Mouse (Mus musculus) midbrain, postnatal 0 days (tissue): ENCODE measurements around the gene Sult6b2. TPM values are rescaled to one million over a fixed set of nuclear protein-coding genes. Genes with fewer than 3 reads are reported as not detected.

Experiments used
- ATAC-seq: fragments of 200-750 bp; cut with Nextera tagmentation; 2 replicates; pipeline ENCODE4 v1.8.0; 2017; ENCODE audit warnings: moderate number of reproducible peaks, mild to moderate bottlenecking, moderate TSS enrichment, moderate library complexity; ENCODE audit not compliant: low FRiP score
- DNase-seq: peaks from one replicate; pipeline ENCODE4 v3.0.0-alpha.2; 2015; ENCODE audit warnings: low spot score
- H3K27ac ChIP-seq: fragments of 300-500 bp; sonication (generic); 2 replicates; pipeline ENCODE4 v1.5.1; 2014; ENCODE audit warnings: low read depth, mild to moderate bottlenecking, low read length, mixed read lengths
- H3K27me3 ChIP-seq: fragments of 300-500 bp; sonication (generic); 2 replicates; pipeline ENCODE4 v1.6.1; 2014; ENCODE audit warnings: low read length, control low read depth, mixed read lengths; ENCODE audit not compliant: insufficient read depth
- H3K36me3 ChIP-seq: fragments of 300-500 bp; sonication (generic); 2 replicates; pipeline ENCODE4 v1.6.1; 2014; ENCODE audit warnings: low read length, control low read depth, mixed read lengths; ENCODE audit not compliant: insufficient read depth
- H3K4me1 ChIP-seq: fragments of 300-500 bp; sonication (generic); 2 replicates; pipeline ENCODE4 v1.6.1; 2014; ENCODE audit warnings: mild to moderate bottlenecking, control low read depth, antibody characterized with exemption, low read length, mixed read lengths; ENCODE audit not compliant: insufficient read depth
- H3K4me2 ChIP-seq: fragments of 300-500 bp; sonication (generic); 2 replicates; pipeline ENCODE4 v1.6.1; 2014; ENCODE audit warnings: low read depth, mild to moderate bottlenecking, low read length, mixed read lengths; ENCODE audit not compliant: poor library complexity, severe bottlenecking
- H3K4me3 ChIP-seq: fragments of 300-500 bp; sonication (generic); 2 replicates; pipeline ENCODE4 v1.5.1; 2014; ENCODE audit warnings: low read depth, mild to moderate bottlenecking, low read length, moderate library complexity
- H3K9ac ChIP-seq: fragments of 300-500 bp; sonication (generic); replicated peaks from 2 replicates; pipeline ENCODE4 v1.6.1; 2014; ENCODE audit warnings: mild to moderate bottlenecking, low read length, moderate library complexity, mixed read lengths; ENCODE audit not compliant: poor library complexity, severe bottlenecking
- H3K9me3 ChIP-seq: fragments of 300-500 bp; sonication (generic); 2 replicates; pipeline ENCODE4 v1.6.1; 2016; ENCODE audit warnings: low read length, control low read depth
- CTCF ChIP-seq: IDR thresholded peaks from 2 replicates; pipeline ENCODE4 v1.5.1; 2016; ENCODE audit warnings: antibody characterized with exemption, mild to moderate bottlenecking
- WGBS: fragments of 180-500 bp; shearing (Covaris S2); extraction: QIAGEN DNeasy Blood & Tissue Kit; methylation state at CpG from one replicate; pipeline ENCODE4 v1.1.7; 2014; 5-methylcytosine and 5-hydroxymethylcytosine counted together
- polyA plus RNA-seq: library from polyadenylated mRNA; unstranded; fragments of >200 nt; fragmentation: Nextera tagmentation; extraction: Ambion mirVana; gene quantifications from 2 replicates; pipeline ENCODE4 v1.2.1, GENCODE M21; 2015
- total RNA-seq: library from RNA; depleted of rRNA; stranded (reverse); fragments of >200 nt; gene quantifications from 2 replicates; pipeline ENCODE4 v1.2.3, GENCODE M21; 2014; rRNA removed

Gene Sult6b2
- total and polyA plus RNA-seq, 2 experiments from 2014 or later, result 0.33 TPM; not detected in 1

DNA sequence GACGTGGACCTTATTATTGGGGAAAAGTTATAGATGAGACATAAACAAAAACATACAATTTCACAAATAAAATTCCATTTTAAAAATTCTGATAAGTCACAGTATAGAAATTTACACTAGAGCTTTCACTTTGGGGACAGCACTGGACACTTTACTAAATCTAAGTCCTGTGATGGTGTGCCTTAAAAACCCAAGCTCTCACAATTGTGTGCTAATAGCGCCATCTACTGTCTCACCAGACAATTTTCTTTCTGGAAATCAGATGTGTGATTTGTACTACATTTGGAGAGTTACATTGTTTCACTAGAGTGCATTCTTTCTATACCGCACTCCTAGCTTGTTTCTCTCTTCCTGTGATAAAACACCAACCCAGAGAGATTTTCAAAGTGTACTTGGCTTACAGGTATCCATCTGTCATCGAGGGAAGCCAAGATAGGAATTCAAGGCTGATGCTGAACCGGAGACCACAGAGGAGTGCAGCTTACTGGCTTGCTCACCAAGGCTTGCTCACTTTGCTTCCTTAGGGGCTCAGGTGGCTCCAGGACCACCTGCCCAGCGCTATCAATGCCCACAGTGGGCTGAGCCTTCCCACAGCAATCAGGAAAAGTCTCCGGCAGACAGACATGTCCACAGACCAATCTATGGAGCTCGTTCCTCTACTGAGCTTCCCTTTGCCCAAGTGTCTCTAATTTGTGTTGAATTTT, 68.8 kb downstream of the Sult6b2 start:
- Histone ChIP-seq H3K27ac (no peak overlapping the region), H3K9me3 (no peaks in the 10 kb centered on the region), H3K9ac (no peak overlapping the region), H3K27me3 (no peaks in the 10 kb centered on the region), H3K4me2 (no peak overlapping the region), H3K4me3 (no peak overlapping the region), H3K36me3 (no peaks in the 10 kb centered on the region), H3K4me1 (no peaks in the 10 kb centered on the region)
- ATAC-seq (no peak), DNase-seq (peak; percentile 83)
- 55% methylated on average over 8 of the region's 8 CpGs for whole genome bisulfite sequencing
- peak; percentile 89 for TF ChIP-seq CTCF

Other genes with a start within 250 kb of the Sult6b2 start
- gene Kcnj8, start 232.9 kb downstream of the Sult6b2 start, total RNA-seq, result 7.6 and 10.5 TPM in 2 replicates
- 7.3 and 8.5 TPM in 2 replicates for gene Kcnj8, start 232.9 kb downstream of the Sult6b2 start, polyA plus RNA-seq
- 9.7 and 10.7 TPM in 2 replicates for gene Abcc9, start 102.2 kb downstream of the Sult6b2 start, total RNA-seq
- 1.9 and 2.3 TPM in 2 replicates for gene Abcc9, start 102.2 kb downstream of the Sult6b2 start, polyA plus RNA-seq
- 105 and 111 TPM in 2 replicates for gene Cmas, start 47.8 kb downstream of the Sult6b2 start, total RNA-seq
- gene Cmas, start 47.8 kb downstream of the Sult6b2 start, polyA plus RNA-seq, result 208 and 220 TPM in 2 replicates
- 17.7 and 25.3 TPM in 2 replicates for gene St8sia1, start 159.9 kb upstream of the Sult6b2 start, total RNA-seq
- gene St8sia1, start 159.9 kb upstream of the Sult6b2 start, polyA plus RNA-seq, result 4.0 and 4.5 TPM in 2 replicates